Mouse (Mus musculus): ENCODE results near the gene Olfr466. TPM values are rescaled to one million over a fixed set of nuclear protein-coding genes. Genes with fewer than 3 reads are reported as not detected.

Gene Olfr466
- not detected in 2 replicates for polyA plus RNA-seq (2015; fragmentation: Nextera tagmentation; extraction: Ambion mirVana)

DNA sequence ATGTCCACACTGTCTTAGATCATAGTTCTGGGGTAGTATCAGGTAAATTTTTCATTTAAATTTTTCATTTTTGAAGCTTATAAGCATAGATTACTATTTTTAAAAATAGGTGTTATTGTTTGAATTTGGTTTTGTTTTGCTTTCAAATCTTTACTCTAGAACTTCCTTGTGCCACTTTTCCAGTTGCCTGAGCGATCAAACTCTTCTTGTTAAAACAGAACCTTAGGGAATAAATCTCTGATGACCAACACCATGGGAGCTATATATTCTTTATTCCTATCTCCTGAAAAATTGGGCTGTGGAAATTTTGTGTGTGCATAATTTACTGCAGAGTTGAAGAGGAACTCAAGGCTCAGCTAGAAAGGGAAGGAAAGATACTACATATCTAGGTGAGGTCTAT, at the start of gene Olfr466:
TSS of gene Olfr466 (plus strand) at position 301 of the 400 bp plus-strand sequence.
- H3K9me3 ChIP-seq (ENCODE audit: control insufficient read depth, low read length): no peaks in the 10 kb centered on the region
- no peak within 1 kb of the TSS for H3K4me3 ChIP-seq (ENCODE audit: low read length)
- H3K4me1 ChIP-seq (ENCODE audit: control insufficient read depth, insufficient read depth, low read length): no peaks in the 10 kb centered on the region
- no peaks in the 10 kb centered on the region for H3K36me3 ChIP-seq (ENCODE audit: control insufficient read depth, insufficient read depth, low read length)
- no peak within 1 kb of the TSS for H3K27ac ChIP-seq (ENCODE audit: low read length)
- 66% methylated on average over 1 of the region's 1 CpGs for WGBS
- no peaks in the 10 kb centered on the region for H3K27me3 ChIP-seq (replicated peaks; ENCODE audit: control insufficient read depth, insufficient read depth, low read length)
- no peak within 1 kb of the TSS for H3K9ac ChIP-seq (ENCODE audit: low read depth, low read length)
- H3K4me2 ChIP-seq (ENCODE audit: low read depth, low read length): no peak within 1 kb of the TSS
- no peak for ATAC-seq

DNA sequence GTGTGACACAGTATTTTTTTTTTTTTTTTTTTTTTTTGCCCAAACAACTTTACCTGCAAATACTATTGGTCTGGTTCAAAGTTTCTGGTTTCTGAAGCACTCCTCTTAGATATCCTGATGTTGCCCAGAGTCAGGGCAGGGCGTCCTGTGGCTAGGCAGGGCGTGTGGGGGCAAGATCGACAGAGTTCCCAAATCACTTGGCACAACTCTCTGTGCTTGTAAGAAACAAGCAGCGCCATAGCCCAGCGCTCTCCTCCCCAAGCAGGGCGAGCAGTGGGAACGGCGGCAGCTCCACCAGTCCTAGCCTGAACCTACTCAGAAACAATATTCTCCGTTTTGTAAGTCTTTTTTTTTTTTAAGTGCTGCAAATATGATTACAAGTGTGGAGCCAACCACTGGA, 49.4 kb upstream of the Olfr466 start:
- Histone ChIP-seq H3K36me3 (ENCODE audit: control insufficient read depth, insufficient read depth, low read length) (no peaks in the 10 kb centered on the region), H3K27ac (ENCODE audit: low read length) (no peak overlapping the region), H3K9me3 (ENCODE audit: control insufficient read depth, low read length) (peaks cover 4% of the 10 kb centered on the region), H3K4me1 (ENCODE audit: control insufficient read depth, insufficient read depth, low read length) (no peaks in the 10 kb centered on the region), H3K27me3 (replicated peaks; ENCODE audit: control insufficient read depth, insufficient read depth, low read length) (no peaks in the 10 kb centered on the region), H3K9ac (ENCODE audit: low read depth, low read length) (no peak overlapping the region), H3K4me3 (ENCODE audit: low read length) (no peak overlapping the region), H3K4me2 (ENCODE audit: low read depth, low read length) (no peak overlapping the region)
- ATAC-seq: no peak
- WGBS: 94% methylated on average over 9 of the region's 9 CpGs

DNA sequence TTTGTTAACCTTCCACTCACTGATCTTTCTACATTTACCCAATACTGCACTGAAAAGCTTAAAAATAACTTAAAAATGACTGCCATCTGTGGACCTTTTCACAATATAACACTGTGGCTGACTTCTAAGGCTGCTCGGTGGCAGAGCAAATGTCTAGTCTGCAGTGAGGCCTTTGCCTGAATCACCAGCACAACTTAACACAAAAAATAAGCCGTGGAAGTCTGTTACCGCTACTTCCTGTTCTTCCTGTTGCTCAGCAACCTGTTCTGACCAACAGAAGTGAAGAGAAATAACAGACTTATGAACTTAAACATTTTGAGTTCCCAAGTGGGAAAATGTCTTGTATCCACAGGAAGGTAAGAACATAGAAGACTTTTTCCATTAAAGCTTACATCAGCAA, 48.8 kb upstream of the Olfr466 start:
- Histone ChIP-seq H3K4me3 (ENCODE audit: low read length) (no peak overlapping the region), H3K9ac (ENCODE audit: low read depth, low read length) (no peak overlapping the region), H3K36me3 (ENCODE audit: control insufficient read depth, insufficient read depth, low read length) (no peaks in the 10 kb centered on the region), H3K27ac (ENCODE audit: low read length) (no peak overlapping the region), H3K27me3 (replicated peaks; ENCODE audit: control insufficient read depth, insufficient read depth, low read length) (no peaks in the 10 kb centered on the region), H3K9me3 (ENCODE audit: control insufficient read depth, low read length) (peaks cover 8% of the 10 kb centered on the region), H3K4me1 (ENCODE audit: control insufficient read depth, insufficient read depth, low read length) (no peaks in the 10 kb centered on the region), H3K4me2 (ENCODE audit: low read depth, low read length) (no peak overlapping the region)
- WGBS: 96% methylated on average over 3 of the region's 3 CpGs
- ATAC-seq: no peak

DNA sequence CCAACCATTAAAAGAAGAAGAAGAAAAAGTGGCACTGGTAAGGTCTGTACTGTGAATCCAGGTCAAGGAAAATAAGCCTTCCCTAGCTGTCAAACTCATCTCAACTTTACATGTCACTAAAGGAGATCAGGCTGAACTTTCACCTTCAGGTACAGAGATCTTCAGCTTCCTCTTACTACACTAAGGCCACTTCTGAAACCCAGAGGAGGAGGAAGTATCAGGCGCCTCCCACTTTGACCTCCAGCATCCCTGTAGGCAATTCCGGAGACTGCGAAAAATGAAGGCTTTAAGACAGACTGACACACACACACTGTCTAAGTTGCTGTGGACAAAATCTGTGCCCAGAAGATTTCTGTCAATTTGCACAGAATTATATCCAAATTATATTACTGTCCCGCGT, 38.1 kb upstream of the Olfr466 start:
- H3K9ac ChIP-seq (ENCODE audit: low read depth, low read length): peak overlapping the region; percentile 92
- peak overlapping the region; percentile 89 for H3K4me3 ChIP-seq (ENCODE audit: low read length)
- no peaks in the 10 kb centered on the region for H3K27me3 ChIP-seq (replicated peaks; ENCODE audit: control insufficient read depth, insufficient read depth, low read length)
- H3K4me1 ChIP-seq (ENCODE audit: control insufficient read depth, insufficient read depth, low read length): no peaks in the 10 kb centered on the region
- WGBS: 1% methylated on average over 5 of the region's 5 CpGs
- H3K27ac ChIP-seq (ENCODE audit: low read length): peak overlapping the region; percentile 87
- no peaks in the 10 kb centered on the region for H3K36me3 ChIP-seq (ENCODE audit: control insufficient read depth, insufficient read depth, low read length)
- no peaks in the 10 kb centered on the region for H3K9me3 ChIP-seq (ENCODE audit: control insufficient read depth, low read length)
- ATAC-seq: peak; percentile 67
- peak overlapping the region; percentile 53 for H3K4me2 ChIP-seq (ENCODE audit: low read depth, low read length)

DNA sequence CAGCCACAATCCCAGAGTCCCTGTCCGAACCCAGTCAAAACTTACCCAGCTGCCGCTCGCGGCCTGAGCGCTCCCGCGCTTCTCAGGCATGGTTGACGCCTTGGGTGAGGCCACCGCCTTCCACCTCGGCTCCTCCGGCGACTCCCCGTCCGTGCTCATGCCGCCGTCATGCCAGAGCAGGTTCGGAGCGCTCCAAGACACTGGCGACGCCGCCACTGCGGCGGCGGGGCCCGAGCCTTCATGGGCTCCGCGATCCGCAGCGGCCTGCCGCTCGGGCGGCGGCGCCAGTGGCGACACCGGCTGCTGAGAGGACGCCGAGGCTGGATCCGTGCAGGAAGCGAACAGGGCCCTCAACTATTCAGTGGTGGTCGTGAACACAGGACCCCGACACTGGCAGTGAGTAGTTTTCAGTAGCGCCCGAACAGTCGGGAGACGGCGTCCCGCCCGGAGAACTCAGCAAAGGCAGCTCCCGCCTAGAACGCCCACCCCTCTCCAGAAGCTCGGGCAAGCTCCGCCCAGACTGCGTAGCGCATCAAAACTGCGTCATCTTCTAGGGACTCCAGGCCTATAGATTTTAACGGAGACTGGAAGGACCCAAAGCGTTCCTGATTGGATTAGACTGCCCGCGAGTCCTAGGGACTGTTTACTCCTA, 37.5 kb upstream of the Olfr466 start, which contains the start of gene Mfsd14b:
TSS of gene Mfsd14b (minus strand) at position 517 of the 652 bp plus-strand sequence.
- under 1% methylated on average over 60 of the region's 60 CpGs for WGBS
- H3K4me1 ChIP-seq (ENCODE audit: control insufficient read depth, insufficient read depth, low read length): no peaks in the 10 kb centered on the region
- peak within 1 kb of the TSS; percentile 89 for H3K4me3 ChIP-seq (ENCODE audit: low read length)
- no peaks in the 10 kb centered on the region for H3K36me3 ChIP-seq (ENCODE audit: control insufficient read depth, insufficient read depth, low read length)
- peak within 1 kb of the TSS; percentile 87 for H3K27ac ChIP-seq (ENCODE audit: low read length)
- peak within 1 kb of the TSS; percentile 53 for H3K4me2 ChIP-seq (ENCODE audit: low read depth, low read length)
- no peaks in the 10 kb centered on the region for H3K9me3 ChIP-seq (ENCODE audit: control insufficient read depth, low read length)
- peak within 1 kb of the TSS; percentile 92 for H3K9ac ChIP-seq (ENCODE audit: low read depth, low read length)
- no peaks in the 10 kb centered on the region for H3K27me3 ChIP-seq (replicated peaks; ENCODE audit: control insufficient read depth, insufficient read depth, low read length)
- peak; percentile 99 for ATAC-seq

DNA sequence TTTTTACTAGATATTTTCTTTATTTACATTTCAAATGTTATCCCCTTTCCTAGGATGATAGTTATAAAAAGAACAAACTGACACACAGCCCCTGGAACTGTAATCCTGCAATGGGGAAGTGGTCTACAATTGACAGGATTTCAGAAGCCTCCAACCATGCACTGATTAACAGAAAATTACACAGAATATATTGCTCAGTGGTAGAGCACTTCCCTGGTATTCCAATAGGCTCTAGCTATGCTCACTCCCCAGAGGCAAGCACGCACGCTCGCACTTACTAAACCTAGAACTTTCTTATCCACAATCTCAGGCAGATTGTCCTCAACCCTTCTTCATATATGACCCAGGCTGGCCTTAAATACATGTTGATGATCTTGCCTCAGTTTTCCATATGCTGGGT, 36.8 kb upstream of the Olfr466 start:
- Histone ChIP-seq H3K27ac (ENCODE audit: low read length) (peak overlapping the region; percentile 21), H3K9me3 (ENCODE audit: control insufficient read depth, low read length) (no peaks in the 10 kb centered on the region), H3K9ac (ENCODE audit: low read depth, low read length) (peak overlapping the region; percentile 92), H3K4me3 (ENCODE audit: low read length) (peak overlapping the region; percentile 89), H3K4me2 (ENCODE audit: low read depth, low read length) (peak overlapping the region; percentile 43), H3K27me3 (replicated peaks; ENCODE audit: control insufficient read depth, insufficient read depth, low read length) (no peaks in the 10 kb centered on the region), H3K36me3 (ENCODE audit: control insufficient read depth, insufficient read depth, low read length) (no peaks in the 10 kb centered on the region), H3K4me1 (ENCODE audit: control insufficient read depth, insufficient read depth, low read length) (no peaks in the 10 kb centered on the region)
- peak; percentile 47 for ATAC-seq
- 52% methylated on average over 3 of the region's 3 CpGs for WGBS

DNA sequence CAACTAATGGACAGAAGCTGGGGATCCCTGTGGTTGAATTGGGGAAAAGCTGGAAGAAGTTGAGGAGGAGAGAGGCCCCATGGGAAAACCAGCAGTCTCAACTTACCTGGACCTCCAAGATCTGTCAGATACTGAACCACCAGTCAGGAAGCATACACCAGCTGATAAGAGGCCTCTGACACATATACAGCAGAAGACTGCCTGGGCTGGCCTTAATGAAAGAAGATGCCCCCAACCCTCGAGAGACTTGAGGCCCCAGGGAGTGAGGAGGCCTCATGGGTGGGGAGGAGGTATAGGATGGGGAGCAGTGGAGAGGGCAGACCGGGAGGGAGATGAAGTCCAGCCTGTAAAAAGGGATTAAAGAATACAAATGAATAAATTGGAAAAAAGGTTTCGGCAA, 29.1 kb upstream of the Olfr466 start:
- Histone ChIP-seq H3K4me1 (ENCODE audit: control insufficient read depth, insufficient read depth, low read length) (no peaks in the 10 kb centered on the region), H3K9me3 (ENCODE audit: control insufficient read depth, low read length) (no peaks in the 10 kb centered on the region), H3K4me2 (ENCODE audit: low read depth, low read length) (no peak overlapping the region), H3K27ac (ENCODE audit: low read length) (no peak overlapping the region), H3K9ac (ENCODE audit: low read depth, low read length) (no peak overlapping the region), H3K36me3 (ENCODE audit: control insufficient read depth, insufficient read depth, low read length) (no peaks in the 10 kb centered on the region), H3K4me3 (ENCODE audit: low read length) (no peak overlapping the region), H3K27me3 (replicated peaks; ENCODE audit: control insufficient read depth, insufficient read depth, low read length) (no peaks in the 10 kb centered on the region)
- ATAC-seq: no peak
- WGBS: 66% methylated on average over 3 of the region's 3 CpGs

DNA sequence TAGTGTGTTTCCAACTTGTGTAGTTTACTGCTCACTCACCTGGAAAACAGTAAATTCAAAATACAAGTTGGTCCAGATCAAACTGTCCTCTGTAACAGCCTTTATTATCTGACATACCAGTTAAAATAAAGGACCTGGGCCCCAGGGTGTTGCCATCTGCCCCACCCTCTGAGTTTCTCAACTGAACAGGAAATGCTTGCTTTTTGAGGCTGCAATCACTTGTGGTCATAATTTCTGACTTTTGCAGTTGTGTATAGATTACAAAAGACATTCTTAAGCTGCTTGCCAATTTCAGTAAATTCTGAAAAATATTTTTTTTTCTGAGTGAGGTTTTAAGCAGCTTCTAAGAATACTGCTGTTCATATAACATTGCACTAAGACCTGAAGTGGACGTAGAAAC, 27.9 kb upstream of the Olfr466 start:
- Histone ChIP-seq H3K4me2 (ENCODE audit: low read depth, low read length) (no peak overlapping the region), H3K4me1 (ENCODE audit: control insufficient read depth, insufficient read depth, low read length) (no peaks in the 10 kb centered on the region)
- 69% methylated on average over 1 of the region's 1 CpGs for WGBS

DNA sequence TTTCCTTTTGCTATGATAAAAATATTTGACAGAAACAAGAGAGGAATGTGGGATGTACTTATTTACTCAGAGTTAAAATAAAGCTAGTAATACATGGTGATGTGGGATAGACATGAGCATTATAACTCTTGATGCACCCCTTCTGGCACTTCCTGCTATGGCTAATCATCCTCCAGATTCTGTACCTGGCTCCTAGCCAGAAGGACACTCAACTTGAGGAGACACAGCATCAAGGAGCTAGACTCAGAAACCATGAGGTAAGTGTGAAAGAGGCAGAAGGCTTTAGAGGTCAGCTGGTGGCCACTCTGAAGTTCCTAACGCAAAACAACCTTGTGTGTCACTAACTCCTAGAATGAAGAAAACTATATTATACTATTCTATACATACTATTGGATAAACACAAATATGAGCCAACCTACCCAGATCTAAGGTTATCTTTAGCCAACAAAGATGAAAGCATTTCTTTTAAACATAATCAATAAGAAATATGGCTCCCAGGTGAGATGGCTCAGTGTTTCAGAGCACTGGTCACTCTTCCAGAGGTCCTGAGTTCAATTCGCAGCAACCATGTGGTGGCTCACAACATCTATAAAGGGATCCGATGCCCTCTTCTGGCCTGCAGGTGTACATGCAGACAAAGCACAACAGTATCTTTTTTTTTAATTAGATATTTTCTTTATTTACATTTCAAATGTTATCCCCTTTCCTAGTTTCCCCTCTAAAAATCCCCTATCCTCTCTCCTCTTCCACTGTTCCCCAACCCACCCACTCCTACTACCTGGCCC, 22.8 kb upstream of the Olfr466 start:
- 65% methylated on average over 3 of the region's 3 CpGs for WGBS
- H3K27ac ChIP-seq (ENCODE audit: low read length): no peak overlapping the region
- no peaks in the 10 kb centered on the region for H3K27me3 ChIP-seq (replicated peaks; ENCODE audit: control insufficient read depth, insufficient read depth, low read length)
- no peaks in the 10 kb centered on the region for H3K9me3 ChIP-seq (ENCODE audit: control insufficient read depth, low read length)
- no peak overlapping the region for H3K4me3 ChIP-seq (ENCODE audit: low read length)
- no peak for ATAC-seq
- no peak overlapping the region for H3K4me2 ChIP-seq (ENCODE audit: low read depth, low read length)
- H3K9ac ChIP-seq (ENCODE audit: low read depth, low read length): no peak overlapping the region
- H3K4me1 ChIP-seq (ENCODE audit: control insufficient read depth, insufficient read depth, low read length): no peaks in the 10 kb centered on the region
- H3K36me3 ChIP-seq (ENCODE audit: control insufficient read depth, insufficient read depth, low read length): no peaks in the 10 kb centered on the region

More for the DNA sequence above, 27.9 kb upstream of the Olfr466 start:
- Histone ChIP-seq H3K9ac (ENCODE audit: low read depth, low read length) (no peak overlapping the region), H3K27ac (ENCODE audit: low read length) (no peak overlapping the region), H3K9me3 (ENCODE audit: control insufficient read depth, low read length) (no peaks in the 10 kb centered on the region), H3K36me3 (ENCODE audit: control insufficient read depth, insufficient read depth, low read length) (no peaks in the 10 kb centered on the region), H3K27me3 (replicated peaks; ENCODE audit: control insufficient read depth, insufficient read depth, low read length) (no peaks in the 10 kb centered on the region), H3K4me3 (ENCODE audit: low read length) (no peak overlapping the region)
- peak; percentile 44; the same call in 1 of the 2 replicates for ATAC-seq

All from intestine, embryonic 16.5 days (tissue).